Mouse (Mus musculus): ENCODE results near the gene Cox5b. TPM values are rescaled to one million over a fixed set of nuclear protein-coding genes. Genes with fewer than 3 reads are reported as not detected.

Gene Cox5b
- total RNA-seq, 1 experiment from 2014 or later, result 1,730 TPM

GRCm38 (mm10) chr1:36683810-36684467 is 7.3 kb upstream of the Cox5b start:
- DNase-seq, result peak; percentile 85

- DNase-seq, result no peak
Measured at GRCm38 (mm10) chr1:36690671-36691235, 496 bp upstream of the Cox5b start.

- DNase-seq, result no peak
Measured at GRCm38 (mm10) chr1:36694871-36695270, 3.6 kb downstream of the Cox5b start.

- peak; percentile 23 for DNase-seq
Measured at GRCm38 (mm10) chr1:36696411-36696810, 5.2 kb downstream of the Cox5b start.

- DNase-seq, result no peak
Measured at GRCm38 (mm10) chr1:36697030-36697429, 5.8 kb downstream of the Cox5b start.

GRCm38 (mm10) chr1:36707166-36707565 is 15.9 kb downstream of the Cox5b start:
- no peak for DNase-seq

GRCm38 (mm10) chr1:36707797-36708196 is 16.5 kb downstream of the Cox5b start:
- DNase-seq, result no peak

- no peak for DNase-seq
Measured at GRCm38 (mm10) chr1:36708626-36709025, 17.4 kb downstream of the Cox5b start.

- peak; percentile 72 for DNase-seq
Measured at GRCm38 (mm10) chr1:36709055-36709853, 18.0 kb downstream of the Cox5b start.

- DNase-seq, result peak; percentile 99
Measured at GRCm38 (mm10) chr1:36709854-36710280, 18.6 kb downstream of the Cox5b start, which contains the start of gene 4933424G06Rik. Gene 4933424G06Rik (plus strand): TSS chr1:36710149.

- DNase-seq, result no peak
Measured at GRCm38 (mm10) chr1:36711104-36711503, 19.9 kb downstream of the Cox5b start.

GRCm38 (mm10) chr1:36714311-36714710 is 23.1 kb downstream of the Cox5b start, which contains the start of gene Actr1b:
Gene Actr1b (minus strand): TSS chr1:36714422.
- no peak for DNase-seq

- no peak for DNase-seq
Measured at GRCm38 (mm10) chr1:36718786-36719185, 27.5 kb downstream of the Cox5b start.

- no peak for DNase-seq
Measured at GRCm38 (mm10) chr1:36723146-36724056, 32.2 kb downstream of the Cox5b start.

GRCm38 (mm10) chr1:36724057-36724431 is 32.8 kb downstream of the Cox5b start:
- DNase-seq, result no peak

- DNase-seq, result peak; percentile 90
Measured at GRCm38 (mm10) chr1:36737300-36737699, 46.1 kb downstream of the Cox5b start.

GRCm38 (mm10) chr1:36739231-36739630 is 48.0 kb downstream of the Cox5b start:
- DNase-seq, result no peak

GRCm38 (mm10) chr1:36743046-36743445 is 51.8 kb downstream of the Cox5b start:
- DNase-seq, result no peak

Data from adrenal gland, postnatal 14 days (tissue).